Mouse (Mus musculus): ENCODE results near the gene Irf3. TPM values are rescaled to one million over a fixed set of nuclear protein-coding genes. Genes with fewer than 3 reads are reported as not detected.
A peak's percentile ranks its signal among the peaks of the same experiment; 100 is the strongest.

Irf3 gene
- 56.8 and 70.2 TPM in 2 replicates for polyA plus RNA-seq (2015; fragmentation: Nextera tagmentation; extraction: Ambion mirVana)

GRCm38 (mm10) chr7:44997231-44997939, at the start of gene Irf3:
Irf3 (plus strand) TSS chr7:44997648.
- H3K9me3 ChIP-seq (replicated peaks), result no peaks in the 10 kb centered on the region
- ATAC-seq (ENCODE audit: low FRiP score), result peak; percentile 93
- H3K27ac ChIP-seq (replicated peaks), result peak within 1 kb of the TSS; percentile 76
- H3K4me1 ChIP-seq, result peaks cover 34% of the 10 kb centered on the region
- peaks cover 24% of the 10 kb centered on the region for H3K36me3 ChIP-seq
- WGBS, result under 1% methylated on average over 43 of the region's 43 CpGs
- H3K9ac ChIP-seq (replicated peaks), result peak within 1 kb of the TSS; percentile 65
- H3K27me3 ChIP-seq (replicated peaks), result no peaks in the 10 kb centered on the region
- peak within 1 kb of the TSS; percentile 60 for H3K4me3 ChIP-seq (replicated peaks)
- H3K4me2 ChIP-seq, result peak within 1 kb of the TSS; percentile 84

- no peak overlapping the region for H3K4me2 ChIP-seq
- no peak for ATAC-seq (ENCODE audit: low FRiP score)
- H3K4me1 ChIP-seq, result peaks cover 19% of the 10 kb centered on the region
- 73% methylated on average over 6 of the region's 6 CpGs for WGBS
- H3K4me3 ChIP-seq (replicated peaks), result no peak overlapping the region
- H3K36me3 ChIP-seq, result no peaks in the 10 kb centered on the region
- H3K9me3 ChIP-seq (replicated peaks), result no peaks in the 10 kb centered on the region
- peaks cover 34% of the 10 kb centered on the region for H3K27me3 ChIP-seq (replicated peaks)
- H3K9ac ChIP-seq (replicated peaks), result no peak overlapping the region
- H3K27ac ChIP-seq (replicated peaks), result no peak overlapping the region
Observed at GRCm38 (mm10) chr7:44949922-44950321, 47.5 kb upstream of the Irf3 start.

GRCm38 (mm10) chr7:44951960-44952359, 45.5 kb upstream of the Irf3 start:
- 0 out of 2 replicates have a peak, but pooled peaks have one; percentile 12 for ATAC-seq (ENCODE audit: low FRiP score)
- H3K27me3 ChIP-seq (replicated peaks), result peaks cover 34% of the 10 kb centered on the region
- peak overlapping the region; percentile 49 for H3K4me3 ChIP-seq (replicated peaks)
- no peak overlapping the region for H3K27ac ChIP-seq (replicated peaks)
- H3K4me2 ChIP-seq, result peak overlapping the region; percentile 93
- H3K9ac ChIP-seq (replicated peaks), result 0 out of 2 replicates have a peak overlapping the region, but pooled peaks have one; percentile 14
- H3K9me3 ChIP-seq (replicated peaks), result no peaks in the 10 kb centered on the region
- under 1% methylated on average over 10 of the region's 10 CpGs for WGBS
- H3K36me3 ChIP-seq, result no peaks in the 10 kb centered on the region
- H3K4me1 ChIP-seq, result peaks cover 19% of the 10 kb centered on the region

GRCm38 (mm10) chr7:44952611-44953306, 44.7 kb upstream of the Irf3 start:
- 5% methylated on average over 24 of the region's 24 CpGs for WGBS
- ATAC-seq (ENCODE audit: low FRiP score), result peak; percentile 89
- Histone ChIP-seq H3K4me2 (peak overlapping the region; percentile 93), H3K4me1 (peaks cover 23% of the 10 kb centered on the region), H3K9me3 (replicated peaks) (no peaks in the 10 kb centered on the region), H3K36me3 (no peaks in the 10 kb centered on the region), H3K27me3 (replicated peaks) (peaks cover 30% of the 10 kb centered on the region), H3K27ac (replicated peaks) (peak overlapping the region; percentile 70), H3K4me3 (replicated peaks) (peak overlapping the region; percentile 49), H3K9ac (replicated peaks) (peak overlapping the region; percentile 59)

- H3K4me1 ChIP-seq, result peaks cover 23% of the 10 kb centered on the region
- H3K36me3 ChIP-seq, result peaks cover 2% of the 10 kb centered on the region; the same call in 1 of the 2 replicates
- H3K4me2 ChIP-seq, result no peak overlapping the region
- H3K4me3 ChIP-seq (replicated peaks), result no peak overlapping the region
- 54% methylated on average over 14 of the region's 14 CpGs for WGBS
- ATAC-seq (ENCODE audit: low FRiP score), result no peak
- peaks cover 26% of the 10 kb centered on the region for H3K27me3 ChIP-seq (replicated peaks)
- H3K9ac ChIP-seq (replicated peaks), result no peak overlapping the region
- no peak overlapping the region for H3K27ac ChIP-seq (replicated peaks)
- no peaks in the 10 kb centered on the region for H3K9me3 ChIP-seq (replicated peaks)
Observed at GRCm38 (mm10) chr7:44953561-44953960, 43.9 kb upstream of the Irf3 start.

- Histone ChIP-seq H3K27ac (replicated peaks) (no peak overlapping the region), H3K9me3 (replicated peaks) (no peaks in the 10 kb centered on the region), H3K4me3 (replicated peaks) (no peak overlapping the region), H3K4me1 (peaks cover 23% of the 10 kb centered on the region), H3K4me2 (no peak overlapping the region), H3K36me3 (peaks cover 9% of the 10 kb centered on the region), H3K9ac (replicated peaks) (no peak overlapping the region), H3K27me3 (replicated peaks) (peaks cover 26% of the 10 kb centered on the region)
- 80% methylated on average over 12 of the region's 12 CpGs for WGBS
- no peak for ATAC-seq (ENCODE audit: low FRiP score)
Observed at GRCm38 (mm10) chr7:44954091-44954885, 43.2 kb upstream of the Irf3 start.

- Histone ChIP-seq H3K36me3 (peaks cover 19% of the 10 kb centered on the region), H3K4me1 (peaks cover 23% of the 10 kb centered on the region), H3K4me3 (replicated peaks) (no peak overlapping the region), H3K9ac (replicated peaks) (no peak overlapping the region), H3K27me3 (replicated peaks) (peaks cover 15% of the 10 kb centered on the region), H3K27ac (replicated peaks) (no peak overlapping the region), H3K9me3 (replicated peaks) (no peaks in the 10 kb centered on the region), H3K4me2 (no peak overlapping the region)
- WGBS, result 51% methylated on average over 5 of the region's 5 CpGs
- no peak for ATAC-seq (ENCODE audit: low FRiP score)
Observed at GRCm38 (mm10) chr7:44955628-44956027, 41.8 kb upstream of the Irf3 start.

GRCm38 (mm10) chr7:44956266-44956665, 41.2 kb upstream of the Irf3 start:
- 0 out of 2 replicates have a peak overlapping the region, but pooled peaks have one; percentile 9 for H3K27ac ChIP-seq (replicated peaks)
- WGBS, result 55% methylated on average over 6 of the region's 6 CpGs
- no peak overlapping the region for H3K4me3 ChIP-seq (replicated peaks)
- no peak overlapping the region for H3K4me2 ChIP-seq
- peaks cover 23% of the 10 kb centered on the region for H3K4me1 ChIP-seq
- H3K9ac ChIP-seq (replicated peaks), result no peak overlapping the region
- peaks cover 25% of the 10 kb centered on the region for H3K36me3 ChIP-seq
- peaks cover 9% of the 10 kb centered on the region for H3K27me3 ChIP-seq (replicated peaks)
- no peak for ATAC-seq (ENCODE audit: low FRiP score)
- no peaks in the 10 kb centered on the region for H3K9me3 ChIP-seq (replicated peaks)

- no peaks in the 10 kb centered on the region for H3K27me3 ChIP-seq (replicated peaks)
- H3K4me3 ChIP-seq (replicated peaks), result no peak overlapping the region
- H3K27ac ChIP-seq (replicated peaks), result peak overlapping the region; percentile 33
- peaks cover 14% of the 10 kb centered on the region for H3K4me1 ChIP-seq
- H3K36me3 ChIP-seq, result peaks cover 35% of the 10 kb centered on the region
- no peak for ATAC-seq (ENCODE audit: low FRiP score)
- no peak overlapping the region; the same call in 1 of the 2 replicates for H3K9ac ChIP-seq (replicated peaks)
- H3K4me2 ChIP-seq, result no peak overlapping the region
- H3K9me3 ChIP-seq (replicated peaks), result no peaks in the 10 kb centered on the region
- 67% methylated on average over 20 of the region's 20 CpGs for WGBS
Observed at GRCm38 (mm10) chr7:44957183-44957835, 40.1 kb upstream of the Irf3 start.

- WGBS, result 61% methylated on average over 7 of the region's 7 CpGs
Observed at GRCm38 (mm10) chr7:44958208-44958607, 39.2 kb upstream of the Irf3 start.

GRCm38 (mm10) chr7:44959281-44959680, 38.2 kb upstream of the Irf3 start:
- no peak overlapping the region for H3K4me3 ChIP-seq (replicated peaks)
- H3K4me2 ChIP-seq, result no peak overlapping the region
- no peaks in the 10 kb centered on the region for H3K27me3 ChIP-seq (replicated peaks)
- peaks cover 4% of the 10 kb centered on the region for H3K4me1 ChIP-seq
- no peaks in the 10 kb centered on the region for H3K9me3 ChIP-seq (replicated peaks)
- no peak overlapping the region for H3K9ac ChIP-seq (replicated peaks)
- peaks cover 53% of the 10 kb centered on the region for H3K36me3 ChIP-seq
- WGBS, result 90% methylated on average over 8 of the region's 8 CpGs
- H3K27ac ChIP-seq (replicated peaks), result no peak overlapping the region
- ATAC-seq (ENCODE audit: low FRiP score), result no peak

More at GRCm38 (mm10) chr7:44958208-44958607, 39.2 kb upstream of the Irf3 start:
- H3K27me3 ChIP-seq (replicated peaks), result no peaks in the 10 kb centered on the region
- no peak overlapping the region for H3K9ac ChIP-seq (replicated peaks)
- no peak overlapping the region for H3K4me2 ChIP-seq
- peaks cover 44% of the 10 kb centered on the region for H3K36me3 ChIP-seq
- ATAC-seq (ENCODE audit: low FRiP score), result no peak
- peaks cover 5% of the 10 kb centered on the region for H3K4me1 ChIP-seq
- H3K27ac ChIP-seq (replicated peaks), result peak overlapping the region; percentile 33; the same call in 1 of the 2 replicates
- no peaks in the 10 kb centered on the region for H3K9me3 ChIP-seq (replicated peaks)
- no peak overlapping the region for H3K4me3 ChIP-seq (replicated peaks)
